Mouse (Mus musculus): ENCODE measurements around the gene Adh5.
A peak's percentile ranks its signal among the peaks of the same experiment; 100 is the strongest.
"Not testable (repeated sequence)": the region's sequence is repeated elsewhere in the genome, so short reads cannot be mapped to it uniquely, and the experiment has no call there.

The Adh5 gene

GRCm38 (mm10) chr3:138460260-138460659 is 17.4 kb downstream of the Adh5 start:
- no peak for DNase-seq (ENCODE audit: low spot score in 2 of 2)

GRCm38 (mm10) chr3:138461832-138462231 is 18.9 kb downstream of the Adh5 start:
- no peak for DNase-seq (ENCODE audit: low spot score in 2 of 2)

GRCm38 (mm10) chr3:138463137-138463536 is 20.2 kb downstream of the Adh5 start:
- peak in 1 of 2 experiments; percentile 46 for DNase-seq (ENCODE audit: low spot score in 2 of 2)

- no peak for DNase-seq (ENCODE audit: low spot score in 2 of 2)
Observed at GRCm38 (mm10) chr3:138463807-138464206, 20.9 kb downstream of the Adh5 start.

GRCm38 (mm10) chr3:138464573-138465147 is 21.8 kb downstream of the Adh5 start:
- no peak for DNase-seq (ENCODE audit: low spot score in 2 of 2)

GRCm38 (mm10) chr3:138466656-138467055 is 23.8 kb downstream of the Adh5 start:
- DNase-seq (ENCODE audit: low spot score in 2 of 2) = not testable (repeated sequence)

GRCm38 (mm10) chr3:138471066-138471465 is 28.2 kb downstream of the Adh5 start:
- DNase-seq (ENCODE audit: low spot score in 2 of 2) = no peak

GRCm38 (mm10) chr3:138479489-138479888 is 36.6 kb downstream of the Adh5 start:
- no peak for DNase-seq (ENCODE audit: low spot score in 2 of 2)

- DNase-seq (ENCODE audit: low spot score in 2 of 2) = no peak
Observed at GRCm38 (mm10) chr3:138481526-138482284, 38.8 kb downstream of the Adh5 start.

GRCm38 (mm10) chr3:138483240-138483639 is 40.3 kb downstream of the Adh5 start:
- no peak for DNase-seq (ENCODE audit: low spot score in 2 of 2)

GRCm38 (mm10) chr3:138488584-138489326 is 45.9 kb downstream of the Adh5 start:
- peak in 1 of 2 experiments; percentile 62 for DNase-seq (ENCODE audit: low spot score in 2 of 2)

GRCm38 (mm10) chr3:138489327-138490033 is 46.6 kb downstream of the Adh5 start, which contains the start of gene Metap1:
Gene Metap1, minus strand, starts transcription at chr3:138489515.
- peak; percentile 98 to 99 for DNase-seq (ENCODE audit: low spot score in 2 of 2)

- no peak for DNase-seq (ENCODE audit: low spot score in 2 of 2)
Observed at GRCm38 (mm10) chr3:138490034-138490337, 47.1 kb downstream of the Adh5 start.

- no peak for DNase-seq (ENCODE audit: low spot score in 2 of 2)
Observed at GRCm38 (mm10) chr3:138493668-138494067, 50.8 kb downstream of the Adh5 start.

- no peak for DNase-seq (ENCODE audit: low spot score in 2 of 2)
Observed at GRCm38 (mm10) chr3:138494565-138494964, 51.7 kb downstream of the Adh5 start.

GRCm38 (mm10) chr3:138495166-138496145 is 52.6 kb downstream of the Adh5 start:
- no peak for DNase-seq (ENCODE audit: low spot score in 2 of 2)

- DNase-seq (ENCODE audit: low spot score in 2 of 2) = no peak
Observed at GRCm38 (mm10) chr3:138498731-138499130, 55.8 kb downstream of the Adh5 start.

- no peak for DNase-seq (ENCODE audit: low spot score in 2 of 2)
Observed at GRCm38 (mm10) chr3:138499854-138500740, 57.2 kb downstream of the Adh5 start.

GRCm38 (mm10) chr3:138503754-138504153 is 60.9 kb downstream of the Adh5 start:
- no peak for DNase-seq (ENCODE audit: low spot score in 2 of 2)
